Mouse (Mus musculus) gastrocnemius, adult 8-10 months (tissue): ENCODE measurements around the gene Aven. TPM values are rescaled to one million over a fixed set of nuclear protein-coding genes. Genes with fewer than 3 reads are reported as not detected.

ENCODE experiments used
- DNase-seq, 2 experiments: peaks; one replicate each; pipeline ENCODE4 v3.0.0; 2022; ENCODE audit warnings: low spot score in 2 of 2
- total RNA-seq, 4 experiments: library from RNA; stranded (reverse); gene quantifications; 2 replicates each; pipeline ENCODE4 v1.2.4; 2022

Gene Aven
- total RNA-seq, 4 experiments from 2014 or later, result 13.4 to 18.4 (median 15.0) TPM

- DNase-seq, result no peak
Measured at GRCm38 (mm10) chr2:112490483-112491196, 2.1 kb upstream of the Aven start.

- no peak for DNase-seq
Measured at GRCm38 (mm10) chr2:112491629-112492028, 1.1 kb upstream of the Aven start.

GRCm38 (mm10) chr2:112492431-112492855 lies 321 bp upstream of the Aven start:
- no peak for DNase-seq

- no peak for DNase-seq
Measured at GRCm38 (mm10) chr2:112493539-112494260, 936 bp downstream of the Aven start.

GRCm38 (mm10) chr2:112497851-112498250 lies 5.1 kb downstream of the Aven start:
- DNase-seq, result no peak

GRCm38 (mm10) chr2:112501209-112501608 lies 8.4 kb downstream of the Aven start:
- peak; percentile 69 to 71 for DNase-seq

- DNase-seq, result no peak
Measured at GRCm38 (mm10) chr2:112503978-112504377, 11.2 kb downstream of the Aven start.

GRCm38 (mm10) chr2:112506841-112507435 lies 14.2 kb downstream of the Aven start:
- no peak for DNase-seq

- DNase-seq, result no peak
Measured at GRCm38 (mm10) chr2:112507444-112507843, 14.7 kb downstream of the Aven start.

- DNase-seq, result no peak
Measured at GRCm38 (mm10) chr2:112510140-112510539, 17.4 kb downstream of the Aven start.

GRCm38 (mm10) chr2:112513036-112513435 lies 20.3 kb downstream of the Aven start:
- no peak for DNase-seq

- DNase-seq, result no peak
Measured at GRCm38 (mm10) chr2:112516728-112517127, 24.0 kb downstream of the Aven start.

GRCm38 (mm10) chr2:112517218-112517617 lies 24.5 kb downstream of the Aven start:
- no peak for DNase-seq

- no peak for DNase-seq
Measured at GRCm38 (mm10) chr2:112518541-112518940, 25.8 kb downstream of the Aven start.

GRCm38 (mm10) chr2:112520526-112521482 lies 28.0 kb downstream of the Aven start:
- DNase-seq, result no peak

- no peak for DNase-seq
Measured at GRCm38 (mm10) chr2:112526933-112527332, 34.2 kb downstream of the Aven start.

- DNase-seq, result no peak
Measured at GRCm38 (mm10) chr2:112532812-112533496, 40.2 kb downstream of the Aven start.

- no peak for DNase-seq
Measured at GRCm38 (mm10) chr2:112534677-112535222, 42.0 kb downstream of the Aven start.

GRCm38 (mm10) chr2:112538783-112539182 lies 46.0 kb downstream of the Aven start:
- no peak for DNase-seq

- DNase-seq, result no peak
Measured at GRCm38 (mm10) chr2:112541695-112542285, 49.0 kb downstream of the Aven start.
